In the genomic region with DNA sequence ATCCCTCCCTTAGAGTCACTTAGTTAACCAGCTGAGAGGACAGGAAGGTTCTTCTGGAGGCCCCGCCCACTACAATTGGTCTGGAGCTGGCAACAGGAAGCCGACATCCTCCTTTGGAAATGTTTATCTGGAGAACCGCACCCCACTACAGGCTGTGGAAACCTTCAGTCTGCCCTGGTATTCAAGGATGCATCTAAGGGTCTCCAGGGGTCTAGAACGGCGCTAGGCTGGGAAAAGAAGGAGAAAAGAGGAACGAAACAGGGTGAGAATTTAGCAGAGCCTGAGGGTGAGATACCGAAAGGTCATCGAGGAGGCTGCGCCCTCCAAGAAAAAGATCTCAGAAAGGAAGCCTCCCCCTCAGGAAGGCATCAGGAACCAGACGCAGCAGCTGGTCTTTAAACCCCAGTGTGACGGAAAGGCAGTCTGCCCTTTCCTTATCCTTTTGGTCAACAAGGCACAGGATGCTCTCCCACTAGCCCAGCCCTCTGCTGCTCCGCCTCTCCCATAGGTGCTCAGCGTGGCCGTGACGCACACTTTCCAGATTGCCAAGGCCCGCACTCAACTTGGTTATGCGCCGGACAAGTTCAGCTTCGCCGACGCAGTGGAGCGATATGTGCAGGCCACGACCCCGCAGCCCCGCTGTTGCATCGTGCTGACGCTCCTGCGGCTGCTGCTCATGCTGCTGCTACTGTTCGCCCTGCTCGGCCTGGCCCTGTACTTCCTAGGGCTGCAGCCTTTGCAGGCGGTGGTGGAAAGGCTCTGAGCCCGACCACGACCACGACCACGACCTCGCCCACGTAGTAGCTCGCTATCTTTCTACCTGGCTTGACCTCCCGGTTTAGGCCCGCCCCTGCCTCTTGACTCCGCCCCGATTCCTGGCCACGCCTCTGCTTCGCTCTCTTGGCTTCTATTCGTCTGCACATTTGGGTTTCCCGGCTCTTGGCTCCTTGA, we compare ENCODE assay signal across 9 mouse cellular contexts. TPM values are rescaled to one million over a fixed set of nuclear protein-coding genes. Genes with fewer than 3 reads are reported as not detected.
DNase-seq lines count a peak whose midpoint lies in the region; ATAC-seq and TF ChIP-seq lines count a peak whose summit lies in the region.
"Had no signal": no experiment of that assay in that cellular context is flagged by ENCODE, and none has a peak within 500 bp of the region (broad histone marks: within the 10 kb centered on the region; RNA-seq: fewer than 3 reads in every experiment).

No protein-coding gene starts in this region.

- H3K4me2 ChIP-seq in forebrain, embryonic 14.5 days (ENCODE audit: low read length): peak overlapping the region; percentile 93

- H3K9me3 ChIP-seq in G1E (replicated peaks): no peaks in the 10 kb centered on the region
- no peaks in the 10 kb centered on the region for H3K9me3 ChIP-seq in forebrain, embryonic 14.5 days (replicated peaks; ENCODE audit: control insufficient read depth, low read length)

- 3% methylated on average over 46 of the region's 46 CpGs for WGBS in forebrain, embryonic 14.5 days

- H3K4me1 ChIP-seq in G1E (ENCODE audit: insufficient read depth, low read depth, low read length): peaks cover 30% of the 10 kb centered on the region
- H3K4me1 ChIP-seq in forebrain, embryonic 14.5 days (ENCODE audit: control insufficient read depth, insufficient read depth, low read length): peaks cover 4% of the 10 kb centered on the region; the same call in 1 of the 2 replicates

- H3K4me3 ChIP-seq in G1E (ENCODE audit: low read depth, low read length): peak overlapping the region; percentile 72
- peak overlapping the region; percentile 49 for H3K4me3 ChIP-seq in forebrain, embryonic 14.5 days (ENCODE audit: low read depth, low read length)

- no peaks in the 10 kb centered on the region for H3K36me3 ChIP-seq in G1E (replicated peaks)
- H3K36me3 ChIP-seq in forebrain, embryonic 14.5 days (ENCODE audit: control insufficient read depth, insufficient read depth, low read length): no peaks in the 10 kb centered on the region

- no peak for ATAC-seq in G1E (ENCODE audit: extremely low read depth, insufficient number of reproducible peaks, low FRiP score, poor library complexity, severe bottlenecking)
- peak; percentile 67 for ATAC-seq in cerebellum, adult (ENCODE audit: insufficient number of reproducible peaks, low FRiP score, low TSS enrichment)
- ATAC-seq in forebrain, embryonic 14.5 days: no peak

- peak overlapping the region; percentile 58 for H3K9ac ChIP-seq in forebrain, embryonic 14.5 days (ENCODE audit: low read length)

- DNase-seq in G1E (ENCODE audit: low spot score): no peak
- DNase-seq in forebrain, embryonic 14.5 days (ENCODE audit: low spot score): peak; percentile 47
- peak; percentile 72 for DNase-seq in heart, postnatal 4 days
- peak; percentile 41 for DNase-seq in layer of hippocampus, postnatal 25 days (ENCODE audit: extremely low spot score in 1 of 2, low spot score in 1 of 2)
- DNase-seq in lung, postnatal 4 days: peak; percentile 82
- peak; percentile 53 to 58 for DNase-seq in right cerebral cortex, adult 2 months (ENCODE audit: low spot score in 2 of 2)
- peak; percentile 44 to 67 for DNase-seq in urinary bladder, postnatal 4 days (ENCODE audit: low spot score in 2 of 2)

- no peak for TF ChIP-seq CTCF in G1E (IDR thresholded peaks at IDR 0.05; ENCODE audit: low read depth, low read length)

- no peak overlapping the region for H3K27ac ChIP-seq in forebrain, embryonic 14.5 days (ENCODE audit: low read depth, low read length)

- H3K27me3 ChIP-seq in G1E (ENCODE audit: insufficient read depth, low read length): peaks cover 62% of the 10 kb centered on the region
- H3K27me3 ChIP-seq in forebrain, embryonic 14.5 days (replicated peaks; ENCODE audit: control insufficient read depth, insufficient read depth, low read length): peaks cover 14% of the 10 kb centered on the region; the same call in 1 of the 2 replicates

RNA-seq across cellular contexts. Expression of a gene that starts 11.9 kb away (rescaled TPM):
- 62.3 and 72.9 TPM in 2 replicates for total RNA-seq in G1E (2014; fragmentation: Nextera tagmentation)
- 185 and 189 TPM in 2 replicates for total RNA-seq in G1E (2017)
- 89.8 and 107 TPM in 2 replicates for polyA plus RNA-seq in G1E (2012)
- 9.1 and 11.3 TPM in 2 replicates for polyA plus RNA-seq in forebrain, embryonic 14.5 days (2014; fragmentation: Nextera tagmentation; extraction: Ambion mirVana)
- 10 to 100 TPM; 36.9 to 38.0 TPM for total RNA-seq in heart, postnatal 4 days (2021)
- total RNA-seq in layer of hippocampus, postnatal 25 days (2021): 10 to 100 TPM; 25.7 to 30.4 TPM

RNA-seq across cellular contexts. Expression of a gene that starts 18.5 kb away (rescaled TPM):
- total RNA-seq in G1E (2014; fragmentation: Nextera tagmentation): not detected in 2 replicates
- total RNA-seq in G1E (2017): not detected in 2 replicates
- not detected in 2 replicates for polyA plus RNA-seq in G1E (2012)
- polyA plus RNA-seq in forebrain, embryonic 14.5 days (2014; fragmentation: Nextera tagmentation; extraction: Ambion mirVana): not detected in 2 replicates
- total RNA-seq in heart, postnatal 4 days (2021): not detected
- total RNA-seq in layer of hippocampus, postnatal 25 days (2021): not detected
- polyA plus RNA-seq: large intestine, adult 2 months had no signal
